Mouse (Mus musculus) cortical plate, adult 2 months (tissue): ENCODE measurements around the gene Lypla2.

Experiments used
- CTCF ChIP-seq: fragments of 200-500 bp; IDR thresholded peaks from 2 replicates; pipeline ENCODE4 v1.5.1; 2011; ENCODE audit warnings: mild to moderate bottlenecking, control low read depth, low read length; ENCODE audit not compliant: insufficient read depth; ENCODE audit errors: extremely low read depth
- POLR2A ChIP-seq: fragments of 200-500 bp; IDR thresholded peaks from 2 replicates; pipeline ENCODE4 v1.6.1; 2011; ENCODE audit warnings: mild to moderate bottlenecking, low read length, control low read depth; ENCODE audit not compliant: insufficient read depth; ENCODE audit errors: extremely low read depth

- TF ChIP-seq POLR2A (no peak), CTCF (no peak)
Observed at GRCm38 (mm10) chr4:135987714-135988113, 15.3 kb upstream of the Lypla2 start.
